Mouse (Mus musculus): Measurements from ENCODE around the gene Map3k13. TPM values are rescaled to one million over a fixed set of nuclear protein-coding genes. Genes with fewer than 3 reads are reported as not detected.
"Not testable (repeated sequence)": the region's sequence is repeated elsewhere in the genome, so short reads cannot be mapped to it uniquely, and the experiment has no call there.

Map3k13 gene
- polyA plus RNA-seq, 1 experiment from 2014 or later, result 1.2 TPM

DNA sequence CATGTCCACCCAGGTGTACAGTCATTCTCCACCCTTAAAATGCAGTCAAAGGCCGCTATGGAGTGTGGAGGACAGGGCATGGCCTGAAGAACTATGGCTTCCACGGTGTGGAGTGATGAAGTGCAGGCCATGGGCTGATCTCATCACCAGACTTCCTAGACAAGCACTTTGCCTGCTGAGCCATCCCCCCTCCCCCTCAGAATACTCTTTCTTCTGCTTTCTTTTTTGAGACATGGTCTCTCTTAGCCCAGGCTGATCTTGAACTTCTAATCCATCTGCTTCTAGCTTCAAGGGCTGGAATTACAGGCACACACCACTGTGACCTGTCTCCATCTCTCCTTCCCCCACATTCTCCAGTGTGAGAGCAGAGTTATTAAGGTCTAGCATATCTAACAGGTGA, 93.5 kb downstream of the Map3k13 start:
- no peak overlapping the region for H3K4me2 ChIP-seq (replicated peaks; ENCODE audit: low read depth, low read length)
- no peaks in the 10 kb centered on the region for H3K9me3 ChIP-seq (ENCODE audit: control insufficient read depth, low read length)
- H3K27ac ChIP-seq (ENCODE audit: low read depth, low read length), result no peak overlapping the region
- no peaks in the 10 kb centered on the region for H3K27me3 ChIP-seq (ENCODE audit: control insufficient read depth, insufficient read depth, low read length)
- 87% methylated on average over 2 of the region's 2 CpGs for WGBS
- H3K9ac ChIP-seq (ENCODE audit: low read depth, low read length), result no peak overlapping the region
- no peaks in the 10 kb centered on the region for H3K4me1 ChIP-seq (ENCODE audit: control insufficient read depth, insufficient read depth, low read length)
- ATAC-seq (ENCODE audit: low FRiP score, low TSS enrichment), result no peak
- H3K4me3 ChIP-seq (ENCODE audit: low read length), result no peak overlapping the region
- H3K36me3 ChIP-seq (ENCODE audit: control insufficient read depth, insufficient read depth, low read length), result no peaks in the 10 kb centered on the region

- H3K4me1 ChIP-seq (ENCODE audit: control insufficient read depth, insufficient read depth, low read length), result no peaks in the 10 kb centered on the region
- H3K4me3 ChIP-seq (ENCODE audit: low read length), result no peak overlapping the region
- H3K36me3 ChIP-seq (ENCODE audit: control insufficient read depth, insufficient read depth, low read length), result no peaks in the 10 kb centered on the region
- WGBS, result 88% methylated on average over 6 of the region's 6 CpGs
- no peaks in the 10 kb centered on the region for H3K27me3 ChIP-seq (ENCODE audit: control insufficient read depth, insufficient read depth, low read length)
- H3K9me3 ChIP-seq (ENCODE audit: control insufficient read depth, low read length), result no peaks in the 10 kb centered on the region
- no peak overlapping the region for H3K4me2 ChIP-seq (replicated peaks; ENCODE audit: low read depth, low read length)
- H3K27ac ChIP-seq (ENCODE audit: low read depth, low read length), result no peak overlapping the region
- ATAC-seq (ENCODE audit: low FRiP score, low TSS enrichment), result no peak
- no peak overlapping the region for H3K9ac ChIP-seq (ENCODE audit: low read depth, low read length)
These were observed 99.7 kb downstream of the Map3k13 start for GRCm38 (mm10) chr16:21893890-21894289.

DNA sequence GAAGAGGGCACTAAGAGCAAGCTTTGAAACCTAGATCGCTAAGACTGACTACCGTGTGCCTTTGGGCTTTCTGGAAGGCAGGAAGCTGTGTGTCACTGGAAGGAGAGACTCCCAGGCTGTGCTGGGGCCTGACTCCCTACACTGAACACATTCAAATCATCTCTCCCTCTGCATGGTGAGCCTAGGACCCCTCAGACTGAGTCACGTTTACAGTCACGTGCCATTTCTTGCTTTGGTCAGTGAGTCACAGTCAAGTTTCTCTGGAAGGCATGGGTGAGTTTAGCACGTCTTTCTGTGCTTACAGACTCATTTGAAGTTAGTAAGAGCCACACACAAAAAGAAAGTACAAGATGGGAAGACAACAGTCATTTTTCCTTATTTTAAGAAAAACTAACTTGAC, 107.1 kb downstream of the Map3k13 start:
- Histone ChIP-seq H3K9me3 (ENCODE audit: control insufficient read depth, low read length) (no peaks in the 10 kb centered on the region), H3K36me3 (ENCODE audit: control insufficient read depth, insufficient read depth, low read length) (no peaks in the 10 kb centered on the region), H3K4me3 (ENCODE audit: low read length) (no peak overlapping the region), H3K4me2 (replicated peaks; ENCODE audit: low read depth, low read length) (no peak overlapping the region), H3K9ac (ENCODE audit: low read depth, low read length) (no peak overlapping the region), H3K27ac (ENCODE audit: low read depth, low read length) (no peak overlapping the region), H3K27me3 (ENCODE audit: control insufficient read depth, insufficient read depth, low read length) (no peaks in the 10 kb centered on the region), H3K4me1 (ENCODE audit: control insufficient read depth, insufficient read depth, low read length) (no peaks in the 10 kb centered on the region)
- ATAC-seq (ENCODE audit: low FRiP score, low TSS enrichment), result no peak
- 75% methylated on average over 5 of the region's 5 CpGs for WGBS

DNA sequence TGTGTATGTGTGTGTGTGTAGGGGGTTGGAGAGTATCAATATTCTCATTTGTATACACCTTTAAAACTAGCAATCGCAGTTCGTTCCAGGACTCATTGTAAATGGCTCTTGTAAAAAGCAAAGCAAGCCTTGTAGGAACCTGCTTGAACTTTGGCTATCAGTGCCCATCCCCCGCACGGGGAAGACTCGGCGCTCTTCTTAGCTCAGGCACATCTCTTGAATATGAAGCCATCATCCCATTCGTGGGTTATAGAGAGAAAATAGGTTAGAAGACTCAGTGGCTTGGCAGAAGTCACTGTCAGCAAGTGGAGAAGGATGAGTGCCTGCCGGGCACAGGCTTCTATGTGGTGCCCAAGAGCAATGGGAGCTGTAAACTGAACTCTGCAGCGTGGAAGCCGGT, 110.5 kb downstream of the Map3k13 start:
- H3K9me3 ChIP-seq (ENCODE audit: control insufficient read depth, low read length), result no peaks in the 10 kb centered on the region
- no peak for ATAC-seq (ENCODE audit: low FRiP score, low TSS enrichment)
- WGBS, result 80% methylated on average over 10 of the region's 10 CpGs

GRCm38 (mm10) chr16:21905996-21906395, 111.8 kb downstream of the Map3k13 start:
- no peaks in the 10 kb centered on the region for H3K27me3 ChIP-seq (ENCODE audit: control insufficient read depth, insufficient read depth, low read length)
- H3K4me1 ChIP-seq (ENCODE audit: control insufficient read depth, insufficient read depth, low read length), result no peaks in the 10 kb centered on the region
- no peak overlapping the region for H3K9ac ChIP-seq (ENCODE audit: low read depth, low read length)
- no peak overlapping the region for H3K27ac ChIP-seq (ENCODE audit: low read depth, low read length)
- 87% methylated on average over 7 of the region's 7 CpGs for WGBS
- H3K9me3 ChIP-seq (ENCODE audit: control insufficient read depth, low read length), result no peaks in the 10 kb centered on the region
- H3K36me3 ChIP-seq (ENCODE audit: control insufficient read depth, insufficient read depth, low read length), result no peaks in the 10 kb centered on the region
- no peak overlapping the region for H3K4me2 ChIP-seq (replicated peaks; ENCODE audit: low read depth, low read length)
- ATAC-seq (ENCODE audit: low FRiP score, low TSS enrichment), result no peak
- H3K4me3 ChIP-seq (ENCODE audit: low read length), result no peak overlapping the region

More for the DNA sequence above, 110.5 kb downstream of the Map3k13 start:
- no peaks in the 10 kb centered on the region for H3K36me3 ChIP-seq (ENCODE audit: control insufficient read depth, insufficient read depth, low read length)
- H3K27ac ChIP-seq (ENCODE audit: low read depth, low read length), result no peak overlapping the region
- no peak overlapping the region for H3K4me2 ChIP-seq (replicated peaks; ENCODE audit: low read depth, low read length)
- H3K27me3 ChIP-seq (ENCODE audit: control insufficient read depth, insufficient read depth, low read length), result no peaks in the 10 kb centered on the region
- no peak overlapping the region for H3K9ac ChIP-seq (ENCODE audit: low read depth, low read length)
- no peak overlapping the region for H3K4me3 ChIP-seq (ENCODE audit: low read length)
- no peaks in the 10 kb centered on the region for H3K4me1 ChIP-seq (ENCODE audit: control insufficient read depth, insufficient read depth, low read length)

GRCm38 (mm10) chr16:21906902-21907301, 112.8 kb downstream of the Map3k13 start:
- no peaks in the 10 kb centered on the region for H3K36me3 ChIP-seq (ENCODE audit: control insufficient read depth, insufficient read depth, low read length)
- no peak for ATAC-seq (ENCODE audit: low FRiP score, low TSS enrichment)
- 93% methylated on average over 6 of the region's 6 CpGs for WGBS

DNA sequence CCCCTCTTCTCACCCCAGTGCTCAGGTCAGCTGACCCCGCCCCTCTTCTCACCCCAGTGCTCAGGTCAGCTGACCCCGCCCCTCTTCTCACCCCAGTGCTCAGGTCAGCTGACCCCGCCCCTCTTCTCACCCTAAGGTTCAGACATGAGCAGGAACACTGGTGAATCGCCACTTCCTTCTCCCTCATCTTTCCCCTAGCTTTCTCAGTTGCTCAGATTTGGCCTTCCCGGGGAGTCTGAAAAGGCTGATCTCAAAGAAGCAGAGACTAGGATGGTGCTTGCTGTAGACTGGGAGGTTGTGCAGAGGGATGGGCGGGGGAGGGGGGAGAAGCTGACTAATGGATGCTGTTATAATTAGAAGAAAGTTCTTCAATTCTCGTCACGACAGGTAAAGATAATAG, 114.8 kb downstream of the Map3k13 start:
- not testable (repeated sequence) for H3K27ac ChIP-seq (ENCODE audit: low read depth, low read length); ATAC-seq (ENCODE audit: low FRiP score, low TSS enrichment); H3K9me3 ChIP-seq (ENCODE audit: control insufficient read depth, low read length); H3K9ac ChIP-seq (ENCODE audit: low read depth, low read length); H3K4me1 ChIP-seq (ENCODE audit: control insufficient read depth, insufficient read depth, low read length); H3K4me3 ChIP-seq (ENCODE audit: low read length); H3K36me3 ChIP-seq (ENCODE audit: control insufficient read depth, insufficient read depth, low read length); H3K4me2 ChIP-seq (replicated peaks; ENCODE audit: low read depth, low read length); H3K27me3 ChIP-seq (ENCODE audit: control insufficient read depth, insufficient read depth, low read length)
- 37% methylated on average over 7 of the region's 8 CpGs for WGBS

More at GRCm38 (mm10) chr16:21906902-21907301, 112.8 kb downstream of the Map3k13 start:
- Histone ChIP-seq H3K27ac (ENCODE audit: low read depth, low read length) (no peak overlapping the region), H3K4me1 (ENCODE audit: control insufficient read depth, insufficient read depth, low read length) (no peaks in the 10 kb centered on the region), H3K27me3 (ENCODE audit: control insufficient read depth, insufficient read depth, low read length) (no peaks in the 10 kb centered on the region), H3K9ac (ENCODE audit: low read depth, low read length) (no peak overlapping the region), H3K9me3 (ENCODE audit: control insufficient read depth, low read length) (no peaks in the 10 kb centered on the region), H3K4me3 (ENCODE audit: low read length) (no peak overlapping the region), H3K4me2 (replicated peaks; ENCODE audit: low read depth, low read length) (no peak overlapping the region)

GRCm38 (mm10) chr16:21913347-21913746, 119.2 kb downstream of the Map3k13 start:
- no peak overlapping the region for H3K27ac ChIP-seq (ENCODE audit: low read depth, low read length)
- H3K4me3 ChIP-seq (ENCODE audit: low read length), result no peak overlapping the region
- no peaks in the 10 kb centered on the region for H3K27me3 ChIP-seq (ENCODE audit: control insufficient read depth, insufficient read depth, low read length)
- no peaks in the 10 kb centered on the region for H3K36me3 ChIP-seq (ENCODE audit: control insufficient read depth, insufficient read depth, low read length)
- no peak overlapping the region for H3K4me2 ChIP-seq (replicated peaks; ENCODE audit: low read depth, low read length)
- WGBS, result 93% methylated on average over 6 of the region's 6 CpGs
- H3K9ac ChIP-seq (ENCODE audit: low read depth, low read length), result no peak overlapping the region
- H3K9me3 ChIP-seq (ENCODE audit: control insufficient read depth, low read length), result no peaks in the 10 kb centered on the region
- no peaks in the 10 kb centered on the region for H3K4me1 ChIP-seq (ENCODE audit: control insufficient read depth, insufficient read depth, low read length)
- ATAC-seq (ENCODE audit: low FRiP score, low TSS enrichment), result no peak

DNA sequence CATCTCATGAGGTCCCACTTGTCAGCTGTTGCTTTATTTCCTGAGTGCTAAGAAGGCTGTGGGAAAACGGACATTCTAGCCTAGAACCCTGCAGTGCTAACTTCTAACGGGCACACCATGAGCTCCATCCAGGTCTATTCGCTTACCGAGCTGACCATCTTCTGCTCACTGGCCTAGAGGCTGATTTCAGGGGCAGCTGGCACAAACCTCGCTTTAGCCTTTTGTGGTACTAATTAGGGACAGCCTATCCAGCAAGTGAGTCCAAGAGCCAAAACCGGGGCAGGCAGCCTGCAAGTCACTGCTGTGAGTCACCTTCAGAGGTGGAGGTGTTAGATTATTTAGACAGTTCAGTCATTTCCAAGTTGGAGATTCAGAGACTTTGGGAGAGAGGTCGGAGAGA, 122.5 kb downstream of the Map3k13 start:
- Histone ChIP-seq H3K36me3 (ENCODE audit: control insufficient read depth, insufficient read depth, low read length) (no peaks in the 10 kb centered on the region), H3K4me2 (replicated peaks; ENCODE audit: low read depth, low read length) (no peak overlapping the region), H3K4me1 (ENCODE audit: control insufficient read depth, insufficient read depth, low read length) (no peaks in the 10 kb centered on the region), H3K9ac (ENCODE audit: low read depth, low read length) (no peak overlapping the region), H3K27me3 (ENCODE audit: control insufficient read depth, insufficient read depth, low read length) (no peaks in the 10 kb centered on the region), H3K9me3 (ENCODE audit: control insufficient read depth, low read length) (no peaks in the 10 kb centered on the region), H3K4me3 (ENCODE audit: low read length) (no peak overlapping the region), H3K27ac (ENCODE audit: low read depth, low read length) (no peak overlapping the region)
- no peak for ATAC-seq (ENCODE audit: low FRiP score, low TSS enrichment)
- WGBS, result 75% methylated on average over 7 of the region's 7 CpGs

GRCm38 (mm10) chr16:21928471-21928870, 134.3 kb downstream of the Map3k13 start:
- H3K9me3 ChIP-seq (ENCODE audit: control insufficient read depth, low read length), result no peaks in the 10 kb centered on the region
- H3K4me2 ChIP-seq (replicated peaks; ENCODE audit: low read depth, low read length), result no peak overlapping the region
- H3K9ac ChIP-seq (ENCODE audit: low read depth, low read length), result no peak overlapping the region
- H3K4me1 ChIP-seq (ENCODE audit: control insufficient read depth, insufficient read depth, low read length), result no peaks in the 10 kb centered on the region
- no peaks in the 10 kb centered on the region for H3K27me3 ChIP-seq (ENCODE audit: control insufficient read depth, insufficient read depth, low read length)
- H3K4me3 ChIP-seq (ENCODE audit: low read length), result no peak overlapping the region
- H3K27ac ChIP-seq (ENCODE audit: low read depth, low read length), result no peak overlapping the region
- H3K36me3 ChIP-seq (ENCODE audit: control insufficient read depth, insufficient read depth, low read length), result no peaks in the 10 kb centered on the region; the same call in 1 of the 2 replicates
- 82% methylated on average over 13 of the region's 13 CpGs for WGBS
- ATAC-seq (ENCODE audit: low FRiP score, low TSS enrichment), result no peak
